Mouse (Mus musculus) ZHBTc4 (cell line): ENCODE data around the gene Ephb1.

Experiments used
- DNase-seq: peaks from one replicate; pipeline ENCODE4 v3.0.0-alpha.2; 2011; ENCODE audit warnings: low read depth, low spot score

Gene Ephb1

GRCm38 (mm10) chr9:101918771-101919170 lies 435.7 kb downstream of the Ephb1 start:
- no peak for DNase-seq

DNA sequence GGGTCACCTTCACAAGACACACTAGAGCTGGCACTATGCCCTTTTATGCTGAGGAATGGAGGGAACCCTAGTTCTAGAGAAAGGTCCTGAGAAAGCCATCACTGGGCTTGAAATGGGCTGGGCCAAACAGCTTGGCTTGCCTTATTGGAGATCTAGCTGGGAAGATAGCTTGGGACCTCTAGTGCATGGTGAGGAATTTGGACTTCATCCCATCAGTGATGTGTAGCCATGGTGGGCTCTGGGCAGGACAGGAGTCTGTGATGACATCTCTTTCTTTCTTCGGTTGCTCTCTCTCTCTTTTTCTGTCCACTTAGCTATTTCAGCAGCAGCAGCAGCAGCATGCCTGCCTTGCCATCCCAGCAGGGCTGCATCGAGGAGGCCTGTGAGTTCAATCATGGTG lies 439.4 kb downstream of the Ephb1 start:
- DNase-seq, result no peak

- DNase-seq, result no peak
Observed at GRCm38 (mm10) chr9:101911176-101911866, 443.2 kb downstream of the Ephb1 start.

DNA sequence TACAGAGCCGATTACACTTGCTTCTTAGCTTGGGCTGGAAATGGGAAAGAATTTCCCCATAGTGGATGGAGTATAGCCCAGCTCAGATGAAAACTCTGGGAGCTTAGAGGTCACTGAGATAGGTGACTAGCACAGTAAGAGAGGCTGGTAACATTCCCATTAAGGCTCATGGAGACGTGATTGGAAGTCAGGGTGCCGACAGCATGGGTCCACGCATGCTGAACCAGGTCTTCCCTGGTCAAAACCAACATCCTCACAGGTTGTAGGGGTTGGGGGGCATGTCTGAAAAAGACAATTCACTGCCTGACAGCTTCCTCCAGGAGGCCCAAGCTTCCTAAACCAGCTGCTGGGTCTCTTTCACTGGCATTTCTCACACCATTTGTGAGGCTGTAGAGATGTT lies 445.0 kb downstream of the Ephb1 start:
- DNase-seq, result no peak

DNA sequence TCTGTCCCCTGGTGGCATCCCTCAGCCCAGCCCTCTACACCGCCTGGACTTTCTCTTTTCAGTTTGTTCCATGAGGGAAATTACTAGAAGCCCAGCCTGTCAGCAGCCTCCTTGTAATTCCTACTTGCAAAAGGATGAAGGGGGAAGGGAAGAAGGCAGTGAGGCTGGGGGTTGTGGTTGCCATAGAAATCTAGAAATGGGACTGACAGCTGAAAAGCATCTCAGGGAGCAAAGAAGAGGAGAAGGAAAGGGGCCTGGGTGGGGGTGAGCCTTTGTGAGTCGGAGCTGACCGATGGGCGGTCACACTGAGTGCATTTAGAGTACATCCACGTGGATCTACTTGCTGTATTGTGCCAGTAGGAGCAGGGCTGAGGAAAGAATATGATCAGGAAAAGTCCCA lies 445.6 kb downstream of the Ephb1 start:
- no peak for DNase-seq

DNA sequence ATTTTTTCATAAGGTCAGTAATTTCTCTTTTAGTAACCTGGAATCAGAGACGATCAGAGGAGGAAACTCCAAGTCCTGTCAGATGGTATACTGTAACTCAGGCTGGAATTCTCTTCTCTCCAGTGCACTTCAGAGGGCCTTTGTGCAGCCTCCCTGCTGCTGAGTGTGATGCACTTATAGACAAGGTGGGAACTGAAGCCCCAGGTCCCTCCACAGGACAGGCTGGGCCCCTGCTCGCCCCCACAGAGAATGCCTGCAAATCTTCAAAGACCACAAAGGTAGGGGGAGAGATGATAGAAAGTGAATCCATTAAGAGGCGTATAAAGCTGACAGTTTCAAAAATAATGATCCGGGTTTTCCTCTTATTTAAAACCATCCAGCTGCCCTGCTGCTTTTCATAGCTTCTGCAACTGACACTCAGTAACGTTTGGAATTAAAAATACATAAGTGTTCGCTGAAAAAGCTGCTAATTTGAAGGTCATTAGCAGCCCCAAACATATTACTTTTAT lies 446.7 kb downstream of the Ephb1 start:
- DNase-seq, result no peak

DNA sequence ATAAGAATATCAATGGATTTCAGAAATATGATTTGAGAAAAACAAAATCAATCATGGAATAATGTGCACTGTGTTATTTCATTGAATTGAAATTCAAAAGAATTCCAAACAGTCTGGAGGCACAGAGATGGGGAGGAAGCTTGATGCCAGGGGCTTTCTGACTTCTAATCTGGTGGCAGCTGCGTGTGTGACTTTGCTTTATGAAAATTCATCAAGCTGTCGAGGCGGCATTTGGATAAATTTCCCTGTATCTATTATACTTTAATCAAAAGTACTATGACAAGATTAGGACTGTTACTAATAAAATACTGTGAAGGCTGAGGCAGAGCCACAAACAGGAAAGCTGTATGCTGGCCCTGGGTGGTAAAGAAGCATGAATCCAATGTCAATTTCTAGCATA lies 451.1 kb downstream of the Ephb1 start:
- DNase-seq, result no peak

DNA sequence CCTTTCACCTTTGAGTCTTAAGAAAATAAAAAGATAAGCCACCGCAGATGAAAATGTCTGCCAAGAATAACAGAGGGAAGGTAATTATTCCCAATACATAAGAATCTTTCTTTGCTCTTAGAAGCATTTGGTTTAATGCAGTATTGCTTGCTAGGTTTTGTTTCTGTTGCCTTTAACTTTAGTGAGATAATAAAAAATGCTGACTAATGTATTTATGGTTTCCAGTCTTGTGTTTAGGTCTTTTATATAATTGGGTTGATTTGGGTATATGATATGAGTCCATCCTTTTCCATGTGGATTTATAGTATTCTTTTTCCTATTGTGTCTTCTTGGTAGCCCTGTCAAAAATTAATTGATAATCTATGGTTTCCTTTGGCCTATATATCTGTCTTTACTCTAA lies 456.6 kb downstream of the Ephb1 start:
- DNase-seq, result no peak

DNA sequence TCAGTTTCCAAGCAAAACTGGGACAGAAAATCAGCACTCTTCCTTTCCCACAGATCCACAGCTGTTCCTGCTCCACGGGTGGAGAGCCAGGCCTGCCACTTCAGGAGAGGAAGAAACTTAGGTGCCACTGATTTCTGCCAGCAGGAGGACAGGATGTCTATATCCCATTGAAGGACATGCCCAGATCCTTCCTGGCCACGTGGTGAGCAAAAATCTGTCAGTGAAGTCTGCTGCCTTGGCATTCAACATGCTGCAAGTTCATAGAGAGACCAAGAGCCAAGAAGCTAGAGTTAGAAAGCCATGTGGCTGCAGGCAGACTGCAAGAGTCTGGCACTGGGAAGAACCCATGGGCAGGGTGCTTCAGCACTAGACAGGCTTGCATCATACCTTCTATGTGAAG lies 471.2 kb downstream of the Ephb1 start:
- DNase-seq, result no peak

GRCm38 (mm10) chr9:101877109-101877987 lies 477.1 kb downstream of the Ephb1 start:
- DNase-seq, result no peak

DNA sequence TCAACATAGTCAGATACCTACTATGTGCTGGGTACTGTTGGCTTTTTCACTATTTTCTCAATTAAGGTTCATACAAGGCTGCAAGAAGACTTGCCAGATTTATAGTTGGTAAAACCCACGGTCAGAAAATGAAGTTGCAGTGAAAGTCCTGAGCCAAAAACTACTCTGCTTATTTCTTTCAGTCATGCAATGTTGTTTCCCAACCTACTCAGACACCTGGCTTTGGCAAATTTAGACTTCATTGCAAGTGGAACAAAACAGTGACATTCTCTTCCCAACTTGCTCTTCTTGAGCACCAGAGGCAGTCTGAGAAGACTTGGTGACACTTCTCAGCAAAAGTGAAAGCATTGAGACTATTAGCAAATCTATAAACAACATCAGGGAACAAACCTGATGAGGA lies 479.2 kb downstream of the Ephb1 start:
- no peak for DNase-seq
